Mouse (Mus musculus): ENCODE data around the gene Peak1. TPM values are rescaled to one million over a fixed set of nuclear protein-coding genes. Genes with fewer than 3 reads are reported as not detected.
A peak's percentile ranks its signal among the peaks of the same experiment; 100 is the strongest.

Peak1 gene
- polyA plus RNA-seq, 1 experiment from 2014 or later: 10.7 TPM

DNA sequence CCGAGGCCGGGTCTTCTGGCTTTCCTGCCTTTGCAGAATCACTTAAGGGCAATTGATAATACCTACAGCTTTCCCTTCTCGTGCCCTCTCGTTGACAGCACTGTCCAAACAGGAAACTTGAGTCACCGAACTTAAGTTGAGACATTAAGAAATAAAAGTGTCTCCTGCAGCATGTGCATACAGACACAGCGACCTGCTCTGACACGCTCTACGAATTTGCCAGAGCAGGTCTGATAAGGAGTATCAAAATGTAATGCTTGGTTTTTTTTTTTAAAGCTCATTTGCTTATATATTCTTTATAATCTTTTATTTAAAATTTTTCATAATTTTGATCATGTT lies 152.9 kb downstream of the Peak1 start:
- 17% methylated on average over 8 of the region's 8 CpGs for WGBS
- Histone ChIP-seq H3K4me1 (peaks cover 54% of the 10 kb centered on the region), H3K9me3 (peaks cover 6% of the 10 kb centered on the region), H3K27me3 (replicated peaks) (no peaks in the 10 kb centered on the region), H3K36me3 (0 out of 2 replicates have a peak, but pooled peaks cover 3% of the 10 kb centered on the region), H3K4me3 (no peak overlapping the region), H3K4me2 (peak overlapping the region; percentile 46), H3K27ac (replicated peaks) (0 out of 2 replicates have a peak overlapping the region, but pooled peaks have one; percentile 50), H3K9ac (no peak overlapping the region)
- no peak for ATAC-seq (ENCODE audit: extremely low read depth, insufficient number of reproducible peaks, low FRiP score, low TSS enrichment)

DNA sequence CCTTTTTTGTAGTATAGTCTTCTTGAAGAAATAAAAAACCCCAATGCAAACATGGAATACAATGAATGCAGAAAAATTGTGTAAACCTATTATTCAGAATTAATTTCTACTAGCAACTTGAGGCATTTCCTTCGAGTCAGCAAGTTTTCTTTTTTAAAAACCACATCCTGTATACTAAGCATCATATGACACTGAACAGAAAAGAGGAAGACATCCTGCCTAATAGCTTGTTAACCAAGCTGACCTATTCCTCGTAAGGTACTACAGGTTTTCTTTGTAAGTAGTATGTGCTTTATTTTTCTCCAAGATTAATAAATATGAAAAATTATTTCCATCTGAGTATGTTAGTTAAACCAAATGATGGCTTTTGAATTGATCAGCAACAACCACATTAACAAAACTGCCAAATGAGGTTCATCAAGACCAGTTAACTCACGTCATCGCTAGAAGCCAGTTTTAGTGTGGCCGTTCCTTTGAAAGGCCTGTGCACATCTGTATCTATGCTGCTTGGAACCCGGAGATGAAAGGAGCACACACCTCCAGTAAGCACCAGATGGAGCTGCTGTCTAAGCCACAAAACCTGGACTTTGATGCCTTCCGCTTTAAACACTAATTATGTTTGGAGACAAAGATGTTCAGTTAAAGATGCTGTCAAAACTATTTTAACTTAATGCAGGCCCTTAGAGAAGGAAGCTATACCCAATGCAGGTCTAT lies 153.4 kb downstream of the Peak1 start:
- H3K9ac ChIP-seq: no peak overlapping the region
- H3K9me3 ChIP-seq: peaks cover 6% of the 10 kb centered on the region
- 0 out of 2 replicates have a peak overlapping the region, but pooled peaks have one; percentile 50 for H3K27ac ChIP-seq (replicated peaks)
- no peaks in the 10 kb centered on the region for H3K27me3 ChIP-seq (replicated peaks)
- 52% methylated on average over 7 of the region's 7 CpGs for WGBS
- H3K4me3 ChIP-seq: no peak overlapping the region
- no peak for ATAC-seq (ENCODE audit: extremely low read depth, insufficient number of reproducible peaks, low FRiP score, low TSS enrichment)
- peaks cover 3% of the 10 kb centered on the region; the same call in 1 of the 2 replicates for H3K36me3 ChIP-seq
- H3K4me2 ChIP-seq: peak overlapping the region; percentile 46
- peaks cover 59% of the 10 kb centered on the region for H3K4me1 ChIP-seq

- no peak overlapping the region for H3K4me3 ChIP-seq
- peaks cover 60% of the 10 kb centered on the region for H3K4me1 ChIP-seq
- no peak for ATAC-seq (ENCODE audit: extremely low read depth, insufficient number of reproducible peaks, low FRiP score, low TSS enrichment)
These were observed 154.8 kb downstream of the Peak1 start for GRCm38 (mm10) chr9:56263055-56263454.

DNA sequence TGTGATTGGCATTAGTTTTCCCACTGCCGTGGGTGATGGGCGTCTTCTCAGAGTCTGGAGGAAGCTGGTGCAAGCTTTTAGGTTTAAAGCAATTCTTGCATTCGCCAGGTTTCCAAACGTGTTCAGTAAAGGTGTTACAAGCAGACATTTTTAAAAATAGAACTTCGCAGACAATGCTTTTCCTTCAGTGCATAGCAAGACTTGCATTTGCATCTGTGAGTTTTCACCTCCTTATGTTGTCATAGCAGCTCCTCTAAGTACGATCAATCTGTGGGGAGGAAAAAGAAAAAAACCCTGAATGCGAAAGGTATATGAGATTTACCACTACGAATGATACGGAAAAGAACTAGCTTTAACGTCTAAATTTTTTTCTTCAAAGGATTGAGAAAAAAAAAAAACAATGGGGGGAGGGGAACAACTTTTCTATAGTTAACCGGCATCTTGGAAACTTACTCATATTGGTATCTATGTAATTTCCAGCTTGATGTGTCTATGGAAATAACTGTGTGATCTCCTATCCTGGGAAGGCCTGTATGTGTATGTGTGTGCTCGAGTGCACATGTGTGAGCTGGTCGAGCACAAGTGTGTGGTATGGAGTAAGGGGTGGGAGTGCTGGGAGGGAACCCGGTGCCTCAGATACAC lies 157.3 kb downstream of the Peak1 start:
- Histone ChIP-seq H3K4me2 (no peak overlapping the region), H3K36me3 (peaks cover 26% of the 10 kb centered on the region), H3K4me1 (peaks cover 50% of the 10 kb centered on the region), H3K27me3 (replicated peaks) (no peaks in the 10 kb centered on the region), H3K27ac (replicated peaks) (peak overlapping the region; percentile 1; the same call in 1 of the 2 replicates), H3K4me3 (no peak overlapping the region), H3K9ac (no peak overlapping the region), H3K9me3 (peaks cover 6% of the 10 kb centered on the region)
- ATAC-seq (ENCODE audit: extremely low read depth, insufficient number of reproducible peaks, low FRiP score, low TSS enrichment): no peak
- 76% methylated on average over 14 of the region's 14 CpGs for WGBS

More at GRCm38 (mm10) chr9:56263055-56263454, 154.8 kb downstream of the Peak1 start:
- peaks cover 15% of the 10 kb centered on the region for H3K36me3 ChIP-seq
- peaks cover 6% of the 10 kb centered on the region for H3K9me3 ChIP-seq
- no peak overlapping the region for H3K4me2 ChIP-seq
- H3K27ac ChIP-seq (replicated peaks): no peak overlapping the region
- H3K27me3 ChIP-seq (replicated peaks): no peaks in the 10 kb centered on the region
- H3K9ac ChIP-seq: no peak overlapping the region
- 40% methylated on average over 1 of the region's 1 CpGs for WGBS

- Histone ChIP-seq H3K27me3 (replicated peaks) (no peaks in the 10 kb centered on the region), H3K27ac (replicated peaks) (peak overlapping the region; percentile 1), H3K4me3 (no peak overlapping the region), H3K9me3 (peaks cover 6% of the 10 kb centered on the region), H3K4me1 (peaks cover 46% of the 10 kb centered on the region), H3K4me2 (peak overlapping the region; percentile 37), H3K36me3 (peaks cover 26% of the 10 kb centered on the region), H3K9ac (no peak overlapping the region)
- WGBS: 46% methylated on average over 22 of the region's 22 CpGs
- ATAC-seq (ENCODE audit: extremely low read depth, insufficient number of reproducible peaks, low FRiP score, low TSS enrichment): no peak; the same call in 1 of the 2 replicates
These were observed 157.9 kb downstream of the Peak1 start for GRCm38 (mm10) chr9:56259790-56260494.

DNA sequence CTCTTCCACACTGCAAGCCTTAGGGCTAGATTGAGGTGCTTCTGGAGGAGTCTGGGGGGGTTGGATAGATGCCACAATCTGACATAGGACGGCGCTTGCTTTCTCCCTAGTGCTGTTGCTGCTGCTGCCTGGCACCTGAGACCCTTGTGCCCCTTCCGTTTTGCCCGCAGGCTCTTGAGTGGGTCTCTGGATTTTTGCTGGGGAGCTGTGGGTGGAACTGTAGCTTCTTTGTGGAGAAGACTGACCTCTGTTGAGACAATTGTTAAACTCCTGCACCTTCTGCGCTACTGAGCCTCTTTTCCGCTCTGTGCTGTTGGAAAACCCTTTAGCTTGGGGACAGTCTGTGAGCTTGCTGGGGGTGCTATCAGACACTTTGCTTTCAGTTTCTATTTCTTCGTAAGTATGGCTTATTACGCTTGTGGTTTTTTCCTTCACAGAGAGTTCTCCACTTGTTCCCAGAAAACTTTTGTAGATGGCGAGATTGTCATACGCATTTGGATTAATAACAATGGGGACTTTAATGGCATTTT lies 159.5 kb downstream of the Peak1 start:
- Histone ChIP-seq H3K4me3 (no peak overlapping the region), H3K9ac (no peak overlapping the region), H3K9me3 (peaks cover 6% of the 10 kb centered on the region), H3K4me1 (peaks cover 39% of the 10 kb centered on the region), H3K4me2 (no peak overlapping the region), H3K27me3 (replicated peaks) (no peaks in the 10 kb centered on the region), H3K27ac (replicated peaks) (no peak overlapping the region), H3K36me3 (peaks cover 26% of the 10 kb centered on the region)
- no peak for ATAC-seq (ENCODE audit: extremely low read depth, insufficient number of reproducible peaks, low FRiP score, low TSS enrichment)
- WGBS: 91% methylated on average over 10 of the region's 10 CpGs

GRCm38 (mm10) chr9:56257227-56258000 lies 160.5 kb downstream of the Peak1 start:
- Histone ChIP-seq H3K9me3 (peaks cover 6% of the 10 kb centered on the region), H3K4me3 (no peak overlapping the region), H3K27ac (replicated peaks) (no peak overlapping the region; the same call in 1 of the 2 replicates), H3K27me3 (replicated peaks) (no peaks in the 10 kb centered on the region), H3K9ac (no peak overlapping the region), H3K4me2 (no peak overlapping the region), H3K36me3 (peaks cover 26% of the 10 kb centered on the region), H3K4me1 (peaks cover 42% of the 10 kb centered on the region)
- 88% methylated on average over 20 of the region's 20 CpGs for WGBS
- ATAC-seq (ENCODE audit: extremely low read depth, insufficient number of reproducible peaks, low FRiP score, low TSS enrichment): no peak

- ATAC-seq (ENCODE audit: extremely low read depth, insufficient number of reproducible peaks, low FRiP score, low TSS enrichment): no peak
- H3K27me3 ChIP-seq (replicated peaks): no peaks in the 10 kb centered on the region
- no peak overlapping the region for H3K4me2 ChIP-seq
- H3K9me3 ChIP-seq: peaks cover 6% of the 10 kb centered on the region
- WGBS: 79% methylated on average over 6 of the region's 6 CpGs
- no peak overlapping the region for H3K27ac ChIP-seq (replicated peaks)
- H3K4me1 ChIP-seq: peaks cover 36% of the 10 kb centered on the region
- H3K9ac ChIP-seq: no peak overlapping the region
- no peak overlapping the region for H3K4me3 ChIP-seq
- H3K36me3 ChIP-seq: peaks cover 32% of the 10 kb centered on the region
These were observed 162.0 kb downstream of the Peak1 start for GRCm38 (mm10) chr9:56255676-56256432.

- ATAC-seq (ENCODE audit: extremely low read depth, insufficient number of reproducible peaks, low FRiP score, low TSS enrichment): no peak
- H3K27ac ChIP-seq (replicated peaks): no peak overlapping the region
- no peak overlapping the region for H3K9ac ChIP-seq
- no peak overlapping the region for H3K4me3 ChIP-seq
- no peaks in the 10 kb centered on the region for H3K27me3 ChIP-seq (replicated peaks)
- H3K4me1 ChIP-seq: peaks cover 45% of the 10 kb centered on the region
- no peaks in the 10 kb centered on the region for H3K9me3 ChIP-seq
- 79% methylated on average over 8 of the region's 8 CpGs for WGBS
- H3K36me3 ChIP-seq: peaks cover 21% of the 10 kb centered on the region
- H3K4me2 ChIP-seq: no peak overlapping the region
These were observed 173.5 kb downstream of the Peak1 start for GRCm38 (mm10) chr9:56244336-56244735.

DNA sequence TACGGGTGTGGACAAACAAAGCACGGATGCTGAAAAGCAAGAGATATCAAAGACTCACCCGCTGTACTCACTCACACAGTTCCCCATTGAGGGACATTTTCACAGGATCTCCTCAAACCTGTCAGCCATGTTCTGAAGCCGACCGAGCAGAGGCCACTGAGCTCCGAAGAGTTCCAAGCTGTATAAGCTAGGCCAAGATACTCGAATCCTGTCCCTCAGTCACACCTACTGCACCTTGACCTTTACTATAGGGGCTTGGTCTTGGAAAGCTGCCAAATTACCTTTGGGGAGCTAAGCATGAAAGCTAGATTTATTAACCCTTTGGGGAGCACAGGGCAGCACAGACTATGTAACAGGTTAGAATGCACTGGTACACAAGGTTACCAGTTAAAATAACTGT lies 174.0 kb downstream of the Peak1 start:
- H3K36me3 ChIP-seq: peaks cover 21% of the 10 kb centered on the region
- H3K4me1 ChIP-seq: peaks cover 49% of the 10 kb centered on the region
- H3K9ac ChIP-seq: no peak overlapping the region
- no peak overlapping the region for H3K27ac ChIP-seq (replicated peaks)
- H3K4me2 ChIP-seq: no peak overlapping the region
- no peak overlapping the region for H3K4me3 ChIP-seq
- H3K27me3 ChIP-seq (replicated peaks): no peaks in the 10 kb centered on the region
- no peaks in the 10 kb centered on the region for H3K9me3 ChIP-seq
- 69% methylated on average over 7 of the region's 7 CpGs for WGBS
- ATAC-seq (ENCODE audit: extremely low read depth, insufficient number of reproducible peaks, low FRiP score, low TSS enrichment): no peak

Measured in heart, embryonic 13.5 days (tissue).